Mouse (Mus musculus) thymus, adult 2 months (tissue): ENCODE measurements around the gene Col6a5. TPM values are rescaled to one million over a fixed set of nuclear protein-coding genes. Genes with fewer than 3 reads are reported as not detected.

Source experiments
- DNase-seq: peaks from one replicate; pipeline ENCODE4 v3.0.0; 2021
- H3K27ac ChIP-seq: fragments of 200-500 bp; 2 replicates; pipeline ENCODE4 v1.5.1; 2012; ENCODE audit warnings: low read length, control low read depth; ENCODE audit not compliant: control insufficient read depth, insufficient read depth
- H3K27me3 ChIP-seq: fragments of 200-500 bp; 2 replicates; pipeline ENCODE4 v1.6.1; 2012; ENCODE audit warnings: mild to moderate bottlenecking, low read length, moderate library complexity, mixed read lengths; ENCODE audit not compliant: control insufficient read depth, insufficient read depth
- H3K36me3 ChIP-seq: fragments of 200-500 bp; 2 replicates; pipeline ENCODE4 v1.6.1; 2012; ENCODE audit warnings: mild to moderate bottlenecking, low read length, moderate library complexity; ENCODE audit not compliant: control insufficient read depth, insufficient read depth
- H3K4me1 ChIP-seq: fragments of 200-500 bp; replicated peaks from 2 replicates; pipeline ENCODE4 v1.6.1; 2012; ENCODE audit warnings: low read length; ENCODE audit not compliant: control insufficient read depth, insufficient read depth
- H3K4me3 ChIP-seq: fragments of 200-500 bp; 2 replicates; pipeline ENCODE4 v1.5.1; 2012; ENCODE audit warnings: mild to moderate bottlenecking, low read length, control low read depth, moderate library complexity; ENCODE audit not compliant: control insufficient read depth, insufficient read depth
- CTCF ChIP-seq: fragments of 200-500 bp; IDR thresholded peaks from 2 replicates; pipeline ENCODE4 v1.5.1; 2012; ENCODE audit warnings: mild to moderate bottlenecking, control low read depth, low read length, moderate library complexity, borderline replicate concordance; ENCODE audit not compliant: control insufficient read depth, poor library complexity, insufficient read depth; ENCODE audit errors: extremely low read depth
- POLR2A ChIP-seq: fragments of 200-500 bp; IDR thresholded peaks from 2 replicates; pipeline ENCODE4 v1.6.1; 2012; ENCODE audit warnings: mild to moderate bottlenecking, low read length, control low read depth, moderate library complexity; ENCODE audit not compliant: control insufficient read depth, poor library complexity, insufficient read depth; ENCODE audit errors: extremely low read depth
- WGBS: fragments of 180-500 bp; shearing (Covaris S2); methylation state at CpG from one replicate; pipeline ENCODE4 v1.1.7; 2018; 5-methylcytosine and 5-hydroxymethylcytosine counted together
- polyA plus RNA-seq: library from polyadenylated mRNA; depleted of rRNA; stranded (reverse); fragments of >200 nt; gene quantifications from 2 replicates; pipeline ENCODE4 v1.2.3, GENCODE M21; 2012; rRNA removed

Col6a5 gene
- polyA plus RNA-seq, result 0.79 and 0.84 TPM in 2 replicates

DNA sequence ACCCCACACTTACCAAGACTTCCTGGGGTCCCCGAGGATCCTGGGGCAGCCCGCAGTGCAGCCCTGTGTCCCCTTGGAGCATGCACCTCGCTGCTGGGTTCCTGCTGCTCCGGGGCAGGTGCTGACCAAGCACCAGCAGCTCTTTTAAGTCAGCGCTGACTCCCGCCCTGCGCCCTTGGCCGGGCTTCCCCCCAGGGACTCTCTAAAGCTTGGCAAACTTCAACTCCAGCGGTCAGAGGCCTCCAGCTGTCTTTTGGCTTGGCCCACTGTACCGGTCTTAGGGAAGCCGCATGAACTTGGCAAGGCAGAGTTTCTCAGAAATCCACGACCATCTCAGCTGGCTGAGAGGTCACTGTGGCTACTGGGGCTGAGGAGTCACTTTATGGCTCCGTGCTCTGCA is at the start of gene Col6a5:
Gene Col6a5 (minus strand): TSS at position 111 of the 400 bp plus-strand sequence.
- Histone ChIP-seq H3K27ac (no peak within 1 kb of the TSS), H3K27me3 (no peaks in the 10 kb centered on the region), H3K4me1 (no peaks in the 10 kb centered on the region), H3K36me3 (no peaks in the 10 kb centered on the region), H3K4me3 (no peak within 1 kb of the TSS)
- WGBS, result 34% methylated on average over 13 of the region's 13 CpGs
- DNase-seq, result no peak
- no peak for TF ChIP-seq CTCF

DNA sequence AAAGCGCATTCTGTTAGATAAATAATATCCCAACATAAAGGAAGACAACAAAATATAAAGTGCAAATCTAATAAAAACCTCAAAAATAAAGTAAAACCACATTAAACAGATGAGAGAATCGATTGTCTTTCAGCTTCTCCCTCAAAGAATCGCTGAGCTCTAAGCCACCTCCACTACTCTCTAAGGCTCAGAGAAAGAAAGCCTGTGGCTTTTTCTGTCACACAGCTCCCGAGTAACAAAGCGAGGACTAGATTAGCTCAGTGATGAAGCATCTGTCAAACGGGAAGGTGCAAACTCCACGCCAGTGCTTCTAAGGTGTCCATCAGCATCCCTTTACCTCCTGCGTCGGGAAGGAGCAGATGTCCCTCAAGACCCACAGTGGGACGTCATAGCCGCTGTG is 37.5 kb upstream of the Col6a5 start:
- no peak overlapping the region for H3K27ac ChIP-seq
- no peaks in the 10 kb centered on the region for H3K4me1 ChIP-seq
- H3K36me3 ChIP-seq, result no peaks in the 10 kb centered on the region
- TF ChIP-seq CTCF (no peak), POLR2A (no peak)
- H3K4me3 ChIP-seq, result no peak overlapping the region
- no peaks in the 10 kb centered on the region for H3K27me3 ChIP-seq
- DNase-seq, result no peak
- 65% methylated on average over 11 of the region's 11 CpGs for WGBS

DNA sequence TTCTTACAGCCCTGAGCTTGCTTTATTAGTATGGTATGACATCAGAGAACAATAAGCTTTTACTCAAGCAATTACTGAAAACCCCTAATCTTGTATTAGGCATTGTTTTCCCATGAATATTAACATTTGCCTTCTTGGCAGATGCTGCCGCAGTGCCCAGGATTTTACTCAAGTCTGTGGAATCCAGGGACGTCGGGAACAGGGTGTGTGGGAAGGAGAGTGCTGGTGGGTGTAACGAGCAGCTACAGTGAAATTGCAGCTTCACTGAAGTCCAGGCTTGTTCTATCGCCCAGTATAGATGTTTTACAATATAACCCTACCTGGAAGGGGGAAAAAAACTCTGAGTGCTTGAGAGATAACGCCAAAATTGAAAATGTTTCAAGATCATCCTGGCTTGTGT is 32.0 kb upstream of the Col6a5 start:
- no peak overlapping the region for H3K4me3 ChIP-seq
- H3K36me3 ChIP-seq, result no peaks in the 10 kb centered on the region
- DNase-seq, result no peak
- TF ChIP-seq CTCF, result no peak
- no peak for TF ChIP-seq POLR2A
- no peak overlapping the region for H3K27ac ChIP-seq
- 90% methylated on average over 6 of the region's 6 CpGs for WGBS
- H3K4me1 ChIP-seq, result no peaks in the 10 kb centered on the region
- no peaks in the 10 kb centered on the region for H3K27me3 ChIP-seq

DNA sequence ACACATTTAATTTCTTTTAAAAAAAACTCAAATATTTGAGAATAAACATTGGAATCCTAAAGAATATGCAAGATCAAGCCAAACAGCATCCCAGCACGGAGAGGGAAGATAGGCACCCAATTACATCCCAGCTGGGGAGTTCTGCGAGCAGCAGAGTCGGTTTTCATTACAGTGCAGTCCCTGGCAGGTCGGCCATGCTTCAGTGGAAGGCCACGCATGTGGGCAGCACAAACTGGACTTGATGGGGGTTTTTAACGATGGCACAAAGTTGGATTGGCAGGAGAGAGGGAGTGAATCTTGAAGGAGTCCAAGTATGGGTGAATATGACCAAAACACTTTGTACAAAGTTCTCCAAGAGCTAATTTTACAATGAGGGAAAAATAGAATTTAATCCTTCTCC is 29.7 kb upstream of the Col6a5 start:
- no peak overlapping the region for H3K4me3 ChIP-seq
- TF ChIP-seq POLR2A, result no peak
- no peak for TF ChIP-seq CTCF
- H3K36me3 ChIP-seq, result no peaks in the 10 kb centered on the region
- DNase-seq, result no peak
- 86% methylated on average over 6 of the region's 6 CpGs for WGBS
- no peak overlapping the region for H3K27ac ChIP-seq
- H3K27me3 ChIP-seq, result no peaks in the 10 kb centered on the region
- H3K4me1 ChIP-seq, result no peaks in the 10 kb centered on the region

DNA sequence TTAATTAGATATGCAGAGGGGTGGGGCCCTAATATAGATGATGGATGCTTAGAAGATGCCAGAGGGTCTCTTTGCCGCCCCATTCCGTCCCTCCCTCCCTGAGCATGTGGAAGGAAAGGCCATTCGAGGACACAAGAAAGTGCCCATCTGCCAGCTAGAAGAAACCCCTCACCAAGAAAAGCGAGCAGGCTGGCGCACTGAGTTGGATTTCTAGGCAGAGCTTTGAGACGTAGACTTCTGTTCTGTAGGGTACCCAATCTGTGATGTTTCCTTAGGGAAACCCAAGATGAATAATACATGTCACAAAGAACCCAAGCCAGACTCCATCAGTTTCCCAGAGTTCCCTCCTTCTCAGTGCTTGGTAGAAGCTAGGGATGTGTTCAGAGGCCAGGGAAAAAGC is 29.0 kb upstream of the Col6a5 start:
- H3K27ac ChIP-seq, result no peak overlapping the region
- no peaks in the 10 kb centered on the region for H3K36me3 ChIP-seq
- 93% methylated on average over 6 of the region's 6 CpGs for WGBS
- no peak for DNase-seq
- no peak overlapping the region for H3K4me3 ChIP-seq
- TF ChIP-seq POLR2A, result no peak
- no peak for TF ChIP-seq CTCF
- H3K4me1 ChIP-seq, result no peaks in the 10 kb centered on the region
- H3K27me3 ChIP-seq, result no peaks in the 10 kb centered on the region

DNA sequence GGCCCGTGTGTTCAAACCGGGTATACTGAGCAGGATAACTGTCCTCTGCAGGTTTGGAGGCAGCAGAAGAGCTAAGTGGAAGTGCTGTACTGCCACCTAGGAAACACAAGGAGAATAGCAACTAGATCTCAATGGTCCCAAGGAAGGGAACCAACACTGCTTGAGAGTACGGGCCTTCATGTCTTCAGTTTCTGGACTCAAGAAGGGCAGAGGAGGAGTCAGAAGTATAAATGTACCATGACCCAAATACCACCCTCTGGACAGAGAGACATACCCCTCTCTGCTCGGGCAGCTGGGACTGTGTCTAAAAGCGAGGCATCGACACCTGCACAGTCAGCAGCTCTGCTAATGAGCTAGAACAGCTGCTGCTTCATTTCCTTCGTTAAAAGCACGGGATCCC is 27.7 kb upstream of the Col6a5 start:
- Histone ChIP-seq H3K27ac (no peak overlapping the region), H3K4me1 (no peaks in the 10 kb centered on the region), H3K27me3 (no peaks in the 10 kb centered on the region), H3K4me3 (no peak overlapping the region), H3K36me3 (no peaks in the 10 kb centered on the region)
- 66% methylated on average over 8 of the region's 8 CpGs for WGBS
- TF ChIP-seq CTCF, result no peak
- no peak for DNase-seq

DNA sequence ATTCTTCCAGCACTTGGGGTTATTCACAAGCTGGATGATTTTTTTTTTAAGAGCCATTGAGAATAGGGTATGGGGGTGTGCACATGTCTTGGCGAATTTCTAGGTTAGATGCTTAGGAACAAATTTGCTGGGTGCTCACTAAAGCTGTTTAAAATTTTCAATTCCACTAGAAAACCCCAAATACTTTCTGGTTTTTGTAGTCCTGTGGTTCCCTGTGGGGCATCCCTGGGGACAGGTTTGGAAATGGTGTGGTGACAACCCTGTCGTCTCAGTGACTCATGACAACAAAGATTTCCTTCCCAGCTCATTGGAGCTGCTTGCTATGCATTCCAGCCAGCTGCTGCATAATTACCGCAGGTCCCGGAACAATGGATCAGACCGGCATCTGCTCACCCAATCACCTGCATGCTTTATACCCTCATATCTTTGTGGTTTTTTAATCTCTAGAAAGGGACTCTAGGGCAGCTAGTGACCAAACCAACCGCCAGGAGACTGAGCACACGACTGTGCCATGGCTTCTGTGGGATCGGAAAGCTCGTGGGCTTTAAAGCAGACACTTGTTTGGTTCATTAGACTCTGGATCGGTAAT is 24.6 kb upstream of the Col6a5 start:
- 57% methylated on average over 10 of the region's 10 CpGs for WGBS
- TF ChIP-seq CTCF, result no peak
- no peak for TF ChIP-seq POLR2A

More for the DNA sequence above, 24.6 kb upstream of the Col6a5 start:
- no peaks in the 10 kb centered on the region for H3K36me3 ChIP-seq
- no peak overlapping the region for H3K27ac ChIP-seq
- no peaks in the 10 kb centered on the region for H3K4me1 ChIP-seq
- DNase-seq, result no peak
- H3K27me3 ChIP-seq, result no peaks in the 10 kb centered on the region
- H3K4me3 ChIP-seq, result no peak overlapping the region
